Mouse (Mus musculus) monocyte, adult 5-6 weeks (primary cell): ENCODE results near the gene Tgfbi. TPM values are rescaled to one million over a fixed set of nuclear protein-coding genes. Genes with fewer than 3 reads are reported as not detected.

Source experiments
- ATAC-seq: fragments of 153-309, 156-312 bp; replicated peaks from 2 replicates; pipeline ENCODE4 v1.8.0; 2017; ENCODE audit warnings: mild to moderate bottlenecking; ENCODE audit not compliant: low TSS enrichment, insufficient number of reproducible peaks, severe bottlenecking, poor library complexity, low FRiP score
- total RNA-seq: library from RNA; stranded (forward); fragments of 200-1000, 200-491, 200-594 nt; gene quantifications from 3 replicates; pipeline ENCODE4 v1.2.3, GENCODE M21; 2017

Gene Tgfbi
- total RNA-seq, result 73.8 to 154 TPM (median 152 TPM) in 3 replicates

DNA sequence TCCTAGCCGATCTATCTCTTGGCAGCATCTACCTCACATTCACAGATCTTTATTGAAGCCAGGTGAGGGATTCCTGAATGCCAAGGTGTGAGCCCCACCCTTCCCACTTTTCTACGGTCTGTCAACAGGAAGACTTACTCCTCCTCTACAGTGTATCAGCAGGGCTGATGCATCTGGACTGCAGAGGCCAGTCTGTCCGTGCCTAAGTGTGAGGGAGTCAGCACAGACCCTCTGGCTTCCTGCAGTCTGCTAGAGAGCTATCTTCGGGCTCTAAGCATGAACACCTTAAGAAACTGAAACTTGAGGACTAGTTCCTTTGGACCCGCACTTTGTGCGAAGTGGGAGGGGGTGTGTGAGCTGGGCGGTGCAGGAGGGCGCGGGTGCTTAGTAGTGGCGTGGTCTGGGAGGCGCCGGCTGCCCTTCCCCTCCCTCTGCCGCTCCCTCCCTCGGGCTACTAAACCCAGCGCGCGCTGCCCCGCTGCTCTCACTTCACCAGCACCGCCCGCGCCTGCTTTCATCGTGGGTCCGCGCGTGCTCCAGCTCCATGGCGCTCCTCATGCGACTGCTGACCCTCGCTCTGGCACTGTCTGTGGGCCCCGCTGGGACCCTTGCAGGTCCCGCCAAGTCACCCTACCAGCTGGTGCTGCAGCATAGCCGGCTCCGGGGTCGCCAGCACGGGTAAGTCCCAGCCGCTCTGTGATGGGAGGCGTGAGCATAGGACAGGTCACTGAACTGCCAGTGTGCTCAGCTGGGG, at the start of gene Tgfbi:
Gene Tgfbi, plus strand, starts transcription at position 421 of the 754 bp plus-strand sequence.
- ATAC-seq, result peak; percentile 25; the same call in 1 of the 2 replicates

DNA sequence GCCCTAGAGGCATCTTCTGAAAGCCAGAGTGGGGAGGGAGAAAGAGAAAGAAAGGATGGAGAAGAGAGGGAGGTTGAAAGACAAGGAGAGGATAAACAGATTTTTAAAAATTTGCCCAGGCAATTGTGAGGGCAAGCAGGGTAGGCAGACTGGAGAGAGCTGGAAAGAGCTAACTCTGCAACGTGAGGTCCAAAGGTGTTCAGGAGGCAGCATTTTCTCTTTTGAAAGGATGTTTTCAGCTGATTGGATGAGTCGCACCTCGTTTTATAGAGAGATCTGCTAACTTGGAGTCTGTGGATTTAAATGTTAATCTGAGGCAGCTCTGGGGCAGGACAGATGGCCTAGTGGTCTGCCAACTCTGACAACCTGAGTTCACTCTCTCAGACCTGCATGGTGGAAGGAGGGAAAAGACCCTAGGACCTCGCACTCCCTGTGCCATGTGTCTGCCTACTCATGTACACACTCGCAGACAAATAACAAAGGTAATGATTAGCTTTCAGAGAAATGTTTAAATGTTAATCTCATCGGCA, 49.4 kb upstream of the Tgfbi start:
- ATAC-seq, result no peak

DNA sequence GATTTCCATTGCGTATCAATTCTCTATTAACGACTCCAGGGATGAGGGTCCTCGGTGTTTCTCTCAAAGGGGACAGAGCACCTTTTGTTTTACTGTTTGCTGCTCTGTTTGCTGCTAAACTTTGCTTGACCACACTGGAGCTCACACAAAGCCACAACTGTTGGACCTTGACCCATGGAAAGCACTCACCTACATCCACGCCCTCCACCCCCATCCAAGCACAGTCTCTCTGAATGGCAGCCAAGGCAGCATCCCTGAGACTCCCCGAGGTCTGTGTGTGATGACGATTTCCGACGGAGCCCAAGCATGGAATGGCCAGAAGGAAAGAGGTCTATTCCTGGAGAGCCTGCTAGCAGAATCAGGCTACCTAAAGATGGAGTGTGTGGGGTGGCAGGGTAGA, 48.2 kb upstream of the Tgfbi start:
- no peak for ATAC-seq

DNA sequence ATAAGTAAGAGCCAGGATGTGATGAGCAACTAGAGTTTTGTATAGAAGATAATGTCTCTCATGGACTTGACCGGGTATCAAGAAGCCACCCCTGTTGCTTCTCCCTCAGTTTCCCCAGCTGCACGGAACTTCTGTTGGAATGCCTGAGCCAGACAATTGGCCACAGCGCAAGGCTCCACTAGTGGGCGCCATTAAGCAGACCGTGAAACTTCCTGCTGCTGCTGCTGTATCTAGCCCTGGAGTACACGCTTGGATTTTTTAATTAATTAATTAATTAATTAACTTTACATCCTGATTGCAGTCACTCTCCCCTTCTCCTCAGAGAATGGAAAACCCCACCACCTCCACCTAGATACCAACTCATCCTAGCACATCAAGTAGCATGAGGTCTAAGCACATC, 46.2 kb upstream of the Tgfbi start:
- no peak for ATAC-seq

DNA sequence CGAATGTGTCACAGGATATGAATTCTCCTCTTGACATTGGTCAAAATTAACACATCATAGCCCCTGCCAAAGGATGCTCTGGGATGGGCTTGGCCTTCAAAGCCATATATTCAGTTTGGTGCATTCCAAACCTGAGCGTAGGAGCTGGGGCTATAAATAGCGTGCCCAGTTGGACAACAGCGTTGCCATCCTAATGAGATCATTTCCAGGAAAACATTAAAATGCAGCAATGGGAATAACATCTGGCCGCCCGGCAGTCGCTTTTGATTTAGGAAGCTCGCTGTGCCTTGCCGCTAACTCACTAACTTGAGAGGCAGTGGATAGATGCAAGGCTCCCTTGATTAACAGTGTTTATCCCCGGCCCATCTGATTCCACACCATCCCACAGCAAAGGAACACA, 43.0 kb upstream of the Tgfbi start:
- no peak for ATAC-seq

DNA sequence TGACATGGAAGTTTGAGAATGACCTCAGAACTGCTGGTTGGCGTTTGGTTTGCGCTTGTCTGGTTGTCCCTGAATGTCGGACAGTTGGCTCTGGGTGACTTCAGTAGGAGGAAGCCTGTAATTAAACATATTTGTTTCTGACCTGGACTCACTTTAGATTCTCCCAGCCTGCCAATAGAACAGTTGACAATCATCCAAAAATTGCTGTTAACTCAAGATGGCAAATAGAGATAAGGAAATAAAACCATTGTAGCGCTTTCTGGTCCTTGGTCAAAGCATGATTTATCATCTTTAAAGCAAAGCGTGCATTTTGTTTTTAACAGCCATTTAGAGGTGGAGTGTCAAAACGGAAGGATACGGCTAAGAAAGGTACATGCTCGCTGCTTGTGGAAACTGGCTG, 37.7 kb upstream of the Tgfbi start:
- ATAC-seq, result no peak

DNA sequence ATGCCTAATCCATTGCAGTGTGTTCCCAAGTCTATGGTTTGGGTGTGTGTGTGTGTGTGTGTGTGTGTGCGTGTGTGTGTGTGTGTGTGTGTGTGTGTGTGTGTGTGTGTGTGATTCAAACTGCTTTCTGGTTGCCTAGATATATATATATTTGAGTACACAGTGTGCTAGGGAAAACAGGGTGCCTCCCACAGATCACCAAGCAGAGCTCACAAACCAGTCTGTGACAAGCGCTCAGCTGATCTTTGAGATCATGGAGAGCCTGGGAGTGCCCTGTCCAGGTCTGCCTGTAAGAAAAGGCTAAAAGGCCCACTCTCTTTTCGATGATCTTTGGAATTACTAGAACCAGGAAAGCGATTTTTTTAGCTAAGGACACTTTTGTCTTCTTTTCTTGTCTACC, 34.2 kb upstream of the Tgfbi start:
- ATAC-seq, result no peak

DNA sequence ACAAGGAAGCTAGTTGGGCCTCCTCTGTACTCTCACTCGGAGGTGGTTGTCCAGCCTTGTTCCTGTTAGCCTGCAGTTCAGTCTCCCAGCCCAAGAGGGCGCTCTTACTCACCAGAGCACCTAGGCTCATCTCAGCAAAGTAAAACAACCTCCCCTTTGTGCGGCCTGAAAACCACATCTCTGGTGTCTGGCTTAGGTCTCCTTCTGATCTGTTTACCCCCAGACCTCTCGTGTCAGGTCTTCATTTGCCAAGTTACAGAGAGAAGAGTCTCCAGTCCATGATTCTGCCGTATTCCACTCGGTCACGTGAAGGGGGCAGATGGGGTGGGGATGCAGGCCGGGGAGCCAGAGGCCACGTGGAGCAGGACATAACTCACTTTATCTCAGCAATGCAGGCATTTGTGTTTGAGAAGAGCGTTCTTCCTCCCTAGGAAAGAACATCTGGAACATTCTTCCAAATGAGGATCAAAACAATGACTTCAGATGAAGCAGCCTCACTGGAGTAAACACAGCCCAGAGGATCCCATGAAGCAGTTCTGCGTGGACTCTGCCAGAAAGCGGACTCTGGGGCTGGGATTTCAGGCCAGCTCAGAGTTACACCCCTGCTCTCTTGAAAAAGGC, 33.5 kb upstream of the Tgfbi start:
- ATAC-seq, result peak; percentile 90

DNA sequence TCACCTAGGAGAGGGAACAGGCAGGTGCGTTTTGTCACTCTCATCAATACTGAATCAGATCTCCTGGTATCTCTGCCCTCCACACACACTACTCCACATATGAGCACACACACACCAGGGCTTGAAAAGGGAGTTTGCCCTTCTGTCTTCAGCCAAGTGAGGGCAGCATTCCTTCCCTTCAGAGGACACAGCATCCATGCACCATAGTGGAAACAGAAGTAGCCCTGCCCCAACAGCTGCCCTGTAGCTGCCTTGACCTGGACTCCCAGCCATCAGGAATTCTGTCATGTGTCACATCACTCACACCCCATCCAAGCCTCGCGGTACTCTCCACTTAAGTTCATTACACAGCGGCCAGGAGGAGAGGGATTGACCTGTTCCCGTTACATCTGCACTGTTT, 31.2 kb upstream of the Tgfbi start:
- no peak for ATAC-seq

DNA sequence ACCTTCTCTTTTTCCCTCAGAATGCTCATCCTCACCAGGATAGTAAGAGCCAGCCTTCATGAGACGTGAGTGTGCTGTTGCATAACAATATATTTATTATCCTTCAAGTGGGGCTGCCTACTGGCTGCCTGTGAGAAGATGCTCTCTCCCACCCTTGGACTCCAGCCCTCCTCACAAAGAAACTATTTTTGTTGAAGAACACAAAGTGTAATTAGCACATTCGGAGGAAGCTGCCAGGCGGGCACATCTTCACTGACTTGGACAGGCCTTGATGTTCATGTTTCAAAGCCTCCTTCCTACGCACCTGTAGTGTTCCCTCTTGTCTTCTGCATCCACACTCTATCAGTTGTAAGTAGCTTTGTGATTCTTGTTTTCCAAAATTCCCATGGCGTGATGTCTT, 28.9 kb upstream of the Tgfbi start:
- no peak for ATAC-seq

DNA sequence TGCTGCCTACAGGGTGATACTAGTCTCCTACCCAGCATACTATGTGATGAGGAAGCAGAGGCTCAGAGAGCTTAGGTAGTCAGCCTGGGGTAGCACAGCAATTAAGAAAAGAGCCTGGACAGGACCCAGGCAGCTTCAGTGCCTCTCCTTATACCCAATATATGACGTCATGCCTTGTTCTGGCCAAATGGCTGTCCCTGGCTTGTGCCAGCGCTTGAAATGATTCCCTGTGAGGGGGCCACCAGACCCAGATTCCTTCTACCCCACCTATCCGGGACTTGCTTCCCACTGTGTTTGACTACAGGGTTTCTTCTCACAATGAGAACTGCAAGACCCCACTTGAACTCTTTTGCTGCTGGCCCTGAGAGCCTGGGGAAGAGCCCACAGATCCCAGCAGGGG, 27.8 kb upstream of the Tgfbi start:
- ATAC-seq, result no peak

DNA sequence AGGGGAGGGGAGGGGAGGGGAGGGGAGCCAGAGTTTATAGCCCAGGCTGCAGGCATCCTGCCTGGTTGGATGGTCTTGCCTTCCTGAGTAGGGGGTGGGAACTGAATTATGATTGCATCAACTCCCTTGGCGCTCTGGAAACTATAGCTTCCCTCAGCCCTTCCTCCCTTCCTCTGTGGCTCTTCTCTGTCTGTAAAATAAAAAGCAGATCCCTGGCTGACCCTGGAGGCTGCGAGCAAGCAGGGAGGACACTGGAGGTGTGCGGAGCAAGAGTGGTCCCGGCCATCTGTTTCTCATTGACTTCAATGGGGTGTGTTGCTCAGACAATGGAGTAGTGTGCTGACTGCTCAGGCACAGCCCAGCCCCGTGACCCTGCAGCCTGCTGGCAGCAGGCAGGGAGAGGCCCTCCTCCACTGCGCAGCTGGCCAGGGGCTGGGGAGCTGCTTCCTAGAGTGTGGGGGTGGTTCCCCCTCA, 27.3 kb upstream of the Tgfbi start:
- no peak for ATAC-seq

DNA sequence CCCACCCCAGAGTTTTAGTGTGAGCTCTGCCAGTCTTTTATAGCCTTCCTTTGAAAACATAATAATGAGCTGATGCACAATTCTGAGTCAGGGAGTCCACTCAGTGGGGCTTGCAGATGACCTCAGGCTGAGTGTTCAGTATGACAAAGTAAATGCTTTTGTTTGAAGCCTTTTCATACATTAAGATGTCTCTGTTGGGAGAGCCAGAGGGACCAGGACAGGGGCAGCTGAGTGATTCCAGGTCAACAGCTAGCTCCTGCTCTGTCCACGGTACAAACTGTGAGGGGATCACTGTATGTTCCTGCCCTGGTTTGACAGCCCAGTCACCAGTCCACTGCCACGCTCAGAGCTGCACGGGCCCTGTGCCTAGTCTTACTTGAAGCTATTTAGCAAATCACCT, 26.6 kb upstream of the Tgfbi start:
- no peak for ATAC-seq

DNA sequence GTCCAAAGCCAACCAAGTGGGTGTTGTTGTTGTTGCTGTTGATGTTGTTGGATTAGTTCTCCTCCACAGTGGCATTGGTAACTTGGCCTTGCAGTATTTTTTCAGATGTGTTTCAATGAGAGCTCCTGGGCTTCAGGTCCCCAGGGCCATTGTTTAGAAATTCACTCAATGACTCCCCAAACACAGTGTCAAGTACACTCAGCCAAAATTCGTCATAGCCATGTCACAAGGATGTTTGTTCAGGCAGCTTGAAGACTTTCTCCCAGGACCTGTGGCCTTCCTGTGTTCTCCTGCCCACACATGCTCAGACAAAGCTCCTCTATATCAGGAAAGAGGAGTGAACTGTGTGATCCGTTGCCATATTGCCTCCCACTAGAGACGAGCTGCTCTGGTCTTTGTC, 23.3 kb upstream of the Tgfbi start:
- ATAC-seq, result no peak

DNA sequence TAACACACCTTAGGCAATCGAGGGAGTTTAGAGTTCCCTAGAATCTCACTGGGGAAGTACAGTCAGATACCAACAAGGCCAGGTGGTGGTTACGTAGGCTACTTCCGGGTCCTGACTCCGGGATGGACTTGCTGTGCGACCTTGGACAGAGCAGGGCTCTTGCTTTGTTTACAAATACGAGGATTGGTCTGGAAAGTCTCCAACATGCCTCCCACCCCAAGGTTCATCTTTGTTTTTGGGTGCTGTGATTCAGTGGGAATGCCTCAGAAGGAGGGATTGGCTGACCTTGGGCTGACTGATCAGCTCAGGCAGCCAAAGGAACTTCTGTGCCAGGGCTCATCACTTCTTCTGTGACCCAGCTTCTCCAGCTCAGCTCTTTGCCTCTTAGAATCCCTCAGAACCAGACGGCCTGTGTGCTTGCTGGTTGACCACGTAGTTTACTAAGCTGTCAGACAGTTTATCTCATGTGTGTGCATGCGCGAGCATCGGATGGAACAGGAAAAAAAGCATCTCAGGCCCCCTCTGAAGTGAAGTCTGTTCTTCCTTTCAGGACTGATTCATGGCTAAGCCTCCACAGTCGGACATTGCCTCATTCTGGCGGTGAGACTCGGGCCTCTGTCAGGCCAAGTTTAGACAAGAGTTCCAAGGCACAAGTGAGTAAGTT, 20.7 kb upstream of the Tgfbi start:
- no peak for ATAC-seq

DNA sequence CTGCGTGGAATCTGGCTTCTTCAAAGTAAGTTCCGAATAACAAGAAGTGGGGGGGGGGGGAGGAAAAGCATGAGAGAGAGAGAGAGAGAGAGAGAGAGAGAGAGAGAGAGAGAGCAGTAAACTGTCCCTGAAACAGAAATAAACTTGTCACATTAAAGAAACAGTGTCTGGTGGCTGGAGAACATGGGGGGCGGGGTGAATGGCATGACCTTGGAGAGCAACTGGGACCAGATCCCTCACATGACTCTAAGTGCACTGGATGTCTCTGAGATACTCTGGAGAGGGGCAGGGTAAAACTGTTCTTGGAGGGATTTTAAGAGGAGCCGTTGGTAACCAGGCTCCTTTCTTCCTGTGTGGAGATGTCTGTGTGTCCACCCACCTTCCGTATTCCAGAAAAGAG, 19.1 kb upstream of the Tgfbi start:
- no peak for ATAC-seq

DNA sequence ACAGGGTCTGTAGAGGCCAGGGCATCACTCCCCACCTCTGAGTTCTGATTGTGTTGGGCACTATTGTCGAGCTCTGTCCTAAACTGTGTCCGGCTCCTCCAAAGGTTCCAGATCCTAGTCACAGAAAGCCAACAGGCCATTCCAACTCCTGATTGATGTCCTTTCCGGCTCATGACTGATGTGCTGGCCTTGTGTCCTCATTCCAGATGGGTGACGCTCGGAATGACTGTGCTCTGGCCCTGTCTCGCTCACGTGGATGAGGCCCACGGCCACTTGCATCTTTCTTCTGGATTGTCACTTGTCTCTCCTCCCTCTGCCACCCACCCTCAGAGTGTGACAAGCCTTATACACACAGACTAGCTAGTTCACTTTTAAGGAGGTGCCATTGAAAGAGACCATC, 18.1 kb upstream of the Tgfbi start:
- no peak for ATAC-seq

DNA sequence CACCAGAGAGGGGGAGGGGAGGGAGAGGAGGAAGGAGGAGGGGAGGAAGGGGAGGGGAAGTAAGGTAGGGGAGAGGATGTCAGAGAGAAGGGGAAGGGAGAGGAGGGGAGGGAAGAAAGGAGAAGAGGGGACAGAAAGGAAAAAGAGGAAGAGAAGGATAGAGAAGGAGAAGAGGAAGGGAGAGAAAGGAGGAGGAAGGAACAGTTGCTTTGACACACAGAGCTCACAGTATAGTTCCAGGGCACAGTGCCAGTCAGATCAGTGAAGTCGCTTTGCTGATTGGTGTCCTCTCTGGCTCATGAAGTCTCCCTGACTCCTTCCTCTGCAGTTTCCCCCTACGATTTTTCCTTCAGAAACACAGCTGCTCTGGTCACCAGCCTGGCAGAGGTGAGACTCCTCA, 17.4 kb upstream of the Tgfbi start:
- peak; percentile 31; the same call in 1 of the 2 replicates for ATAC-seq

DNA sequence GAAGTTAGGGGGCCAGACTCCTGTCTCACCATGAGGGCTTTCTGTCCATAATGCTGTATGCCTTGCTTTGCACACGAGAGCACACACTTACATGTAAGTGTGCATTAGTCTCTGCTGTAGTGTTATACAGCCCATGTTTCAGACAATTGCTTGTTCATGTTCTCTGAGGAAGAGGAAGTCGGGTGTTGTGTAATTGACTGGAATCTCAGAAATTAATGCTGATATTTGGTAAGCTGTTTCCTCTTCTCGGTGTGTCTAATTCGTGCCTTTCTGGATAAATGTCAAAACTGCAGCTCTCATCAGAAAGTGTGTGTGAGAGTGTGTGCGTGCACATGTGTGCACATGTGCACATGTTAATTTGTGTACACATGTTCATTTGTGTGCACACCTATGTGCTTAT, 16.1 kb upstream of the Tgfbi start:
- ATAC-seq, result peak; percentile 74

DNA sequence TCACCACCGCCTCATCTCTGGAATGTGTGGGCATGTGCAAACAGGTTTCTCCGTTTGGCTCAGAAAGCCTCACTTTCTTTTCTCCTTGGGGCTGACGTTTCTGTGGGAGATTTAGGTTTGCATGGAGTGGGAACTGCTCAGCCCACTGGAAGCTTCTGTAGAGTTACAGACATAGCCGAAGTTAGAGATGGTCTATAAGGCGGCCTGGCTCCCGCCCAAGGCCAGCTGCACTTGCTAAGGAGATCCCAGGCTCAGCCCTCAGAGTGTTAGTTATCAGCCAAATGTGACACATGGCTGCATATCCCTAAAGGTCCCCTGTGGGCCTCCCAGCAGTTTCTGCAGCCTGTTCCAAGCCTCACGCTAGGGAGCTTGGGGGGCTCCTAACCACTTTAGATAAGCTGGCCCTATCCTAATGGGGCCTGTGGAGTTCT, 15.3 kb upstream of the Tgfbi start:
- ATAC-seq, result no peak
